Mouse (Mus musculus) myocyte (in vitro differentiated cells): Measurements from ENCODE around the gene Ajm1. TPM values are rescaled to one million over a fixed set of nuclear protein-coding genes. Genes with fewer than 3 reads are reported as not detected.

Source experiments
- H3K27me3 ChIP-seq: one replicate; pipeline ENCODE4 v1.6.1; 2011; ENCODE audit not compliant: control insufficient read depth, insufficient read depth, insufficient read length
- H3K36me3 ChIP-seq: one replicate; pipeline ENCODE4 v1.6.1; 2011; ENCODE audit not compliant: control insufficient read depth, insufficient read depth
- H3K4me2 ChIP-seq: one replicate; pipeline ENCODE4 v1.6.1; 2011; ENCODE audit warnings: low read depth, control low read depth
- H3K4me3 ChIP-seq: one replicate; pipeline ENCODE4 v1.5.1; 2011; ENCODE audit warnings: mild to moderate bottlenecking, control low read depth, moderate library complexity
- H3K79me2 ChIP-seq: one replicate; pipeline ENCODE4 v1.6.1; 2011; ENCODE audit not compliant: control insufficient read depth, insufficient read depth
- H3ac ChIP-seq: one replicate; pipeline ENCODE4 v1.6.1; 2011; ENCODE audit not compliant: control insufficient read depth, insufficient read length
- CEBPB ChIP-seq: IDR thresholded peaks from 2 replicates; pipeline ENCODE4 v1.6.1; 2011; ENCODE audit warnings: mild to moderate bottlenecking, moderate library complexity; ENCODE audit not compliant: poor library complexity, insufficient read depth, severe bottlenecking
- E2F4 ChIP-seq: IDR thresholded peaks from one replicate; pipeline ENCODE4 v1.6.1; 2011; ENCODE audit warnings: mild to moderate bottlenecking, control low read depth, moderate library complexity; ENCODE audit not compliant: insufficient read depth
- MAX ChIP-seq: IDR thresholded peaks from one replicate; pipeline ENCODE4 v1.6.1; 2011; ENCODE audit warnings: low read depth, mild to moderate bottlenecking, control low read depth
- MYOD1 ChIP-seq, 3 experiments: IDR thresholded peaks; one replicate each; pipeline ENCODE4 v1.6.1; 2011; ENCODE audit warnings: control low read depth in 2 of 3, low read depth in 2 of 3, mild to moderate bottlenecking in 2 of 3, moderate library complexity in 1 of 3; ENCODE audit not compliant: insufficient read length in 2 of 3, control insufficient read depth in 1 of 3
- MYOG ChIP-seq, 3 experiments: IDR thresholded peaks; one replicate each; pipeline ENCODE4 v1.6.1; 2011; ENCODE audit warnings: control low read depth in 2 of 3, low read depth in 2 of 3, mild to moderate bottlenecking in 2 of 3; ENCODE audit not compliant: insufficient read length in 2 of 3, control insufficient read depth in 1 of 3, insufficient read depth in 1 of 3
- POLR2A ChIP-seq: IDR thresholded peaks from one replicate; pipeline ENCODE4 v1.6.1; 2011; ENCODE audit warnings: low read depth, mild to moderate bottlenecking, control low read depth, moderate library complexity; ENCODE audit not compliant: insufficient read length
- POLR2AphosphoS2 ChIP-seq: IDR thresholded peaks from one replicate; pipeline ENCODE4 v1.6.1; 2011; ENCODE audit warnings: low read depth, control low read depth; ENCODE audit not compliant: insufficient read length
- REST ChIP-seq: IDR thresholded peaks from one replicate; pipeline ENCODE4 v1.6.1; 2011; ENCODE audit warnings: mild to moderate bottlenecking, control low read depth, moderate library complexity; ENCODE audit not compliant: insufficient read depth, insufficient read length
- SRF ChIP-seq: IDR thresholded peaks from one replicate; pipeline ENCODE4 v1.6.1; 2011; ENCODE audit warnings: low read depth; ENCODE audit not compliant: control insufficient read depth, insufficient read length
- TCF12 ChIP-seq: IDR thresholded peaks from one replicate; pipeline ENCODE4 v1.6.1; 2011; ENCODE audit warnings: mild to moderate bottlenecking, control low read depth; ENCODE audit not compliant: poor library complexity, insufficient read depth, severe bottlenecking
- TCF3 ChIP-seq: IDR thresholded peaks from one replicate; pipeline ENCODE4 v1.6.1; 2011; ENCODE audit warnings: low read depth, control low read depth; ENCODE audit not compliant: insufficient read length
- USF1 ChIP-seq: IDR thresholded peaks from one replicate; pipeline ENCODE4 v1.6.1; 2011; ENCODE audit warnings: low read depth, mild to moderate bottlenecking, control low read depth, moderate library complexity
- polyA plus RNA-seq: library from polyadenylated mRNA; unstranded; fragments of >200 nt; fragmentation: generic; extraction: Trizol; gene quantifications from one replicate; pipeline ENCODE4 v1.2.1, GENCODE M21; 2012; ENCODE audit warnings: missing spikeins

The Ajm1 gene
- polyA plus RNA-seq, 1 experiment: 1.0 TPM

GRCm38 (mm10) chr2:25585601-25586000 lies 4.0 kb upstream of the Ajm1 start:
- H3K4me2 ChIP-seq: no peak overlapping the region

GRCm38 (mm10) chr2:25584856-25585255 lies 3.3 kb upstream of the Ajm1 start:
- Histone ChIP-seq H3K4me3 (no peak overlapping the region), H3K36me3 (peaks cover 8% of the 10 kb centered on the region), H3K27me3 (no peaks in the 10 kb centered on the region), H3ac (no peak overlapping the region), H3K79me2 (no peaks in the 10 kb centered on the region), H3K4me2 (no peak overlapping the region)
- TF ChIP-seq TCF3 (no peak), CEBPB (no peak), POLR2A (no peak), REST (no peak), MAX (no peak), MYOG (IDR thresholded peaks at IDR 0.05; ENCODE audit: control insufficient read depth in 1 of 3, insufficient read depth in 1 of 3, insufficient read length in 2 of 3, low read depth in 2 of 3) (no peak), E2F4 (no peak), SRF (no peak), TCF12 (no peak), MYOD1 (IDR thresholded peaks at IDR 0.05; ENCODE audit: control insufficient read depth in 1 of 3, insufficient read length in 2 of 3, low read depth in 2 of 3) (no peak), POLR2AphosphoS2 (no peak), USF1 (no peak)

More at GRCm38 (mm10) chr2:25585601-25586000, 4.0 kb upstream of the Ajm1 start:
- TF ChIP-seq E2F4: no peak
- TF ChIP-seq MAX: no peak
- no peak for TF ChIP-seq POLR2A
- TF ChIP-seq MYOD1 (IDR thresholded peaks at IDR 0.05; ENCODE audit: control insufficient read depth in 1 of 3, insufficient read length in 2 of 3, low read depth in 2 of 3): no peak
- no peak for TF ChIP-seq CEBPB
- no peak for TF ChIP-seq TCF12
- no peak for TF ChIP-seq TCF3
- no peak for TF ChIP-seq MYOG (IDR thresholded peaks at IDR 0.05; ENCODE audit: control insufficient read depth in 1 of 3, insufficient read depth in 1 of 3, insufficient read length in 2 of 3, low read depth in 2 of 3)
- no peak for TF ChIP-seq REST
- TF ChIP-seq SRF: no peak
- TF ChIP-seq POLR2AphosphoS2: no peak
- no peak for TF ChIP-seq USF1
- H3K27me3 ChIP-seq: no peaks in the 10 kb centered on the region
- no peak overlapping the region for H3ac ChIP-seq
- no peak overlapping the region for H3K4me3 ChIP-seq
- H3K79me2 ChIP-seq: no peaks in the 10 kb centered on the region
- H3K36me3 ChIP-seq: peaks cover 12% of the 10 kb centered on the region

- TF ChIP-seq TCF12: no peak
- no peak for TF ChIP-seq E2F4
- no peaks in the 10 kb centered on the region for H3K27me3 ChIP-seq
- peaks cover 5% of the 10 kb centered on the region for H3K36me3 ChIP-seq
- H3K4me2 ChIP-seq: no peak overlapping the region
- no peaks in the 10 kb centered on the region for H3K79me2 ChIP-seq
- H3K4me3 ChIP-seq: no peak overlapping the region
- no peak overlapping the region for H3ac ChIP-seq
Observed at GRCm38 (mm10) chr2:25584152-25584551, 2.6 kb upstream of the Ajm1 start.

DNA sequence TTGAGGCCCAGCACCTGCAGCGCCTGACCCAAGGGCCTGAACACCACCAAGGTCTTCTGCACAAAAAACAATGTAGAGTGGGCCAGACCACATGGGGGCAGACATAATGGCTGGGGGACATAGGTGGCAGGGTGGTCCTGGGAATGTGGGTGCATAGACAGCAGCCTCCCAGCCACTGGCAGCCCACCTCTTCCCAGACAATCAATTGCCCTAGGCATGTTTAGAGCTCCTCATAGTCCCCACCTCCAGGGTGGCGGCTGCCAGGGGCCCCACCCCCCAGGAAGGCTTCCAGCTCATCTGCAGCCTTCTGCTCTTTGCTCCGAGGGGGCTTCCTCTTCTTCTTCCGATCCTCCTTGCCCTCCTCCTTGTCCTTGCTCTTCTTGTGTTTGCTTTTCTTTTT lies 2.0 kb upstream of the Ajm1 start:
- H3ac ChIP-seq: no peak overlapping the region
- H3K4me2 ChIP-seq: no peak overlapping the region
- TF ChIP-seq CEBPB: no peak
- peak; percentile 71 for TF ChIP-seq POLR2AphosphoS2
- no peak overlapping the region for H3K4me3 ChIP-seq
- H3K27me3 ChIP-seq: no peaks in the 10 kb centered on the region
- no peaks in the 10 kb centered on the region for H3K79me2 ChIP-seq
- H3K36me3 ChIP-seq: peaks cover 5% of the 10 kb centered on the region

DNA sequence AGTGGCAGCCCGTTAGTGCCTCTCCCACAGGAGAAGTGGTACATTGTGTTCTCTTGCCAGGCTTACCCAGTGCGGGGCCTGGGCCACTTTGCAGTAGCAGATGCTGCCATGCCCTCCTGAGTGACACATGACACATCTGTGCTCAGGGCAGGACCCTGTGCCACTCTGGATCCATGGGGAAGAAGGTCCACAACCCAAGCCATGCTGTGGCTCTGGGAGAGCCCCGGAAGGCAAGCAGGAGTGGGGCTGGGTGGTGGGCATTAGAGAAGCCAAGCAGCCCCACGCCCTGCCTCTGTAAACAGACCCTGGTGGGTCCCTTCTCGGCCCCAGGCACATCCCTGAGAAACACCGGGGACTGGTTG lies 1.5 kb upstream of the Ajm1 start:
- Histone ChIP-seq H3K27me3 (no peaks in the 10 kb centered on the region), H3K36me3 (peaks cover 5% of the 10 kb centered on the region), H3ac (no peak overlapping the region), H3K79me2 (no peaks in the 10 kb centered on the region), H3K4me2 (no peak overlapping the region), H3K4me3 (no peak overlapping the region)
- TF ChIP-seq E2F4: no peak
- no peak for TF ChIP-seq REST
- TF ChIP-seq USF1: no peak
- no peak for TF ChIP-seq POLR2A
- no peak for TF ChIP-seq CEBPB
- TF ChIP-seq MYOD1 (IDR thresholded peaks at IDR 0.05; ENCODE audit: control insufficient read depth in 1 of 3, insufficient read length in 2 of 3, low read depth in 2 of 3): no peak
- TF ChIP-seq MYOG (IDR thresholded peaks at IDR 0.05; ENCODE audit: control insufficient read depth in 1 of 3, insufficient read depth in 1 of 3, insufficient read length in 2 of 3, low read depth in 2 of 3): no peak
- TF ChIP-seq TCF3: no peak
- TF ChIP-seq TCF12: no peak
- TF ChIP-seq MAX: no peak
- no peak for TF ChIP-seq POLR2AphosphoS2
